Mouse (Mus musculus): ENCODE measurements around the gene 2210010C04Rik. TPM values are rescaled to one million over a fixed set of nuclear protein-coding genes. Genes with fewer than 3 reads are reported as not detected.

2210010C04Rik gene
- polyA plus RNA-seq (2015; fragmentation: Nextera tagmentation; extraction: Ambion mirVana), result not detected in 2 replicates

DNA sequence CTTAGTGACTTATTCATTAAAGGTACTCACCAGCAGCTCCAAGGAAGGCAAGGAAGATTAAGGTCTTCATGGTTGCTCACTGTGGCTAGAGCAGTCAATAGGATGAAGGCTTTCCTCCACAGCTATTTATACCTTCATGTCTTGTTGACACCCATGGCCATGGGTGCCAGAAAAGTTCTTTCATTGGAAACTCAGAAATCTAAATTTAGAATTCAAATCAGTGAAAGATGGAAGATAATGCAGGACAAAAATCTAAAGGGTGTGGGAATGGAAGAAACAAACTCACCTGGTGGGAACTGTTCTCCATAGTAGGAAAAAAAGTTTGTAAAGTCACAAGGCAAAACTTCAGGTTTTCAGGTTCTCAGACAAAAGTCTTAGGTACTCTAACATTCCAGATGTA, at the start of gene 2210010C04Rik:
Gene 2210010C04Rik, minus strand, starts transcription at position 101 of the 400 bp plus-strand sequence.

DNA sequence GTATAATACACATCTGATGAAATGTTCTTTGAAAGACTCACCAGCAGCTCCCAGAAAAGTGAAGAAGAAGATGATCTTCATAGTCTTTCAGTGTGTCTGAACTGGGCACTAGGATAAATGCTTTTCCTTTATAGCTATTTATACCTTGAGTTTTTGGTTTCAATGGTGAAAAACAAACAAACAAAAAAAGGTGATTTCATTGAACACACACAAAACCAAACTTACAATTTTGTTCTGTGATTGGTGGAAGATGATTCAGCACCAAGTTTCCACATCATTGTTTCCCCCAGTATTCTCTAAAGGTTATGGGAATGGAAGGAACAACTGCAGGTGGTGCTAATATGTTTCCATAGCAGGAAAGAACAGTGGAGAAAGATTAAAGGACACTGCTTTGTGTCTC, 35.9 kb downstream of the 2210010C04Rik start, which contains the start of gene Gm2663:
Gene Gm2663, minus strand, starts transcription at position 101 of the 400 bp plus-strand sequence.

Other genes starting within 250 kb of the 2210010C04Rik start
- gene Moxd2, start 148.0 kb downstream of the 2210010C04Rik start, polyA plus RNA-seq (2015; fragmentation: Nextera tagmentation; extraction: Ambion mirVana), result not detected in 2 replicates
- gene Prss58, start 135.1 kb downstream of the 2210010C04Rik start, polyA plus RNA-seq (2015; fragmentation: Nextera tagmentation; extraction: Ambion mirVana), result not detected in 2 replicates
- not detected in 2 replicates for gene 1700074P13Rik, start 95.0 kb downstream of the 2210010C04Rik start, polyA plus RNA-seq (2015; fragmentation: Nextera tagmentation; extraction: Ambion mirVana)
- not detected in 2 replicates for gene Gm4744, start 83.6 kb downstream of the 2210010C04Rik start, polyA plus RNA-seq (2015; fragmentation: Nextera tagmentation; extraction: Ambion mirVana)
- gene 1810009J06Rik, start 70.8 kb downstream of the 2210010C04Rik start, polyA plus RNA-seq (2015; fragmentation: Nextera tagmentation; extraction: Ambion mirVana), result not detected in 2 replicates
- not detected in 2 replicates for gene Gm2663, start 36.0 kb downstream of the 2210010C04Rik start, polyA plus RNA-seq (2015; fragmentation: Nextera tagmentation; extraction: Ambion mirVana)